Mouse (Mus musculus) bone marrow macrophage, adult 2 months (primary cell): ENCODE data around the gene Katnb1. TPM values are rescaled to one million over a fixed set of nuclear protein-coding genes. Genes with fewer than 3 reads are reported as not detected.

ENCODE experiments used
- H3K27ac ChIP-seq: 2 replicates; pipeline ENCODE4 v1.5.1; 2012; ENCODE audit warnings: low read depth, low read length; ENCODE audit not compliant: insufficient read depth
- H3K4me1 ChIP-seq: 2 replicates; pipeline ENCODE4 v1.6.1; 2012; ENCODE audit warnings: low read length; ENCODE audit not compliant: control insufficient read depth, insufficient read depth
- H3K4me3 ChIP-seq: 2 replicates; pipeline ENCODE4 v1.5.1; 2012; ENCODE audit warnings: mild to moderate bottlenecking, low read length, moderate library complexity; ENCODE audit not compliant: insufficient read depth
- CTCF ChIP-seq: IDR thresholded peaks from 2 replicates; pipeline ENCODE4 v1.5.1; 2012; ENCODE audit warnings: low read depth, mild to moderate bottlenecking, low read length, moderate library complexity
- POLR2A ChIP-seq: IDR thresholded peaks from 2 replicates; pipeline ENCODE4 v1.6.1; 2012; ENCODE audit warnings: mild to moderate bottlenecking, low read depth, low read length, borderline replicate concordance
- polyA plus RNA-seq: library from polyadenylated mRNA; stranded (reverse); fragments of >200 nt; gene quantifications from 2 replicates; pipeline ENCODE4 v1.2.4, GENCODE M21; 2012; ENCODE audit not compliant: missing spikeins, insufficient read depth, insufficient read length

Gene Katnb1
- polyA plus RNA-seq, 1 experiment, result 11.2 TPM

DNA sequence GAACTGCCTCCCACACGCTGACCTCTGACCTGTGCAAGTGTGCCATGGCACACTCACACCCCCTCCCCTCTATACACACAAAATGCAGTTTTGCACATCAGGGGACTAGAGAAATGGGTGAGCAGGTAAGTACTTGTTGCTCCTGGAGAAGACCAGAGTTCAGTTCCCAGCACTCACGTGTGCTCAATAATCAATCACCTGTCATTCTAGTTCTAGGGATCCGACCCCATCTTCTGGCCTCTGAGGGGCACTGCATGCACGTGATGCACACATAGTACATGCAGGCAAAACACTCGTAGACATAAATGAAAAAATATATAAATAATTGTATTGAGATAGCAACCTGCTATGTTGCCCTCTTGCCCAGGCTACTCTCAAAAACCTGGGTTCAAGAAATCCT lies 65.9 kb downstream of the Katnb1 start:
- TF ChIP-seq CTCF, result no peak
- no peak for TF ChIP-seq POLR2A
- H3K4me3 ChIP-seq, result no peak overlapping the region
- H3K27ac ChIP-seq, result no peak overlapping the region
- peaks cover 4% of the 10 kb centered on the region; the same call in 1 of the 2 replicates for H3K4me1 ChIP-seq

DNA sequence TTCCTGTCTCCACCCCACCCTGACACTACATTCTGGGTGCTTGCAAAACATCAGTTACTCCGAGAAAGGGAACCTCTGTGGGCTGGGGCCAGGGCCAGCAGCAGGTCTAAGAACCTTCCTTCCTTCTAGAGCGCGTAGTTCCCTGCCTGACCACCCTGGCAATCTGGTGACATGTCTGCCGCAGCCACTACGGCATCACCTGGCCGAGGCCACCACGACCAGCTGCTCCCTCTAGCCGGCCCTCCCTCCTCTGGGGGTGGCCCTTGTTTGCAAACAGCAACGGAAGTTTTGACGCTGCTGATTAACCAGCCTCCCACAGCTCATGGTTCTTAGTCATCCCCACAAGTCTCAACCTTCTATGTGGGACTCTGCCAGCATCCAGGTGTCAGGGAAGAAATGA lies 68.4 kb downstream of the Katnb1 start:
- Histone ChIP-seq H3K4me1 (peaks cover 4% of the 10 kb centered on the region; the same call in 1 of the 2 replicates), H3K27ac (no peak overlapping the region), H3K4me3 (no peak overlapping the region)
- TF ChIP-seq CTCF (no peak), POLR2A (no peak)

DNA sequence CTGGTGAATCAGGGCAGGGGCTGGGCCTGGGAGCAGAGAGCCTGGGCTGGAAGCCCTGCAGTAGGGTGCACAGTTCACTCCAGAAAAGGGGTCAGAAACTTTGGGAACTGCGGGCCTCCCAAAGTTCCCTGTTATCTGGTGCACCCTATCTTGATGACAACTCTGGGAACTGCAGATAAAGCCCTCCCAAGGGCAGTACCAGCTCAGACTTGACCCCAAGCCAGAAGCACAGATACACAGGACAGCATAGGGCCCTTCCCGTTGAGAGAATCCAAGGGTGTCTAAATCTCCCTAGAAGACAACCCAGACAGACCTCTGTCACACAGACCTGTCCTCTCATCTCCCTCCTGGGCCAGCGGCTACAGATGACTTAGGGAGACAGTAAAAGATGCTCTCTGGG lies 69.6 kb downstream of the Katnb1 start:
- no peak for TF ChIP-seq CTCF
- TF ChIP-seq POLR2A, result no peak
- Histone ChIP-seq H3K27ac (no peak overlapping the region), H3K4me3 (no peak overlapping the region), H3K4me1 (peaks cover 4% of the 10 kb centered on the region; the same call in 1 of the 2 replicates)

Other genes with a start within 250 kb of the Katnb1 start
- gene Coq9, start 242.9 kb upstream of the Katnb1 start, polyA plus RNA-seq, result 33.1 and 34.1 TPM in 2 replicates
- 12.9 and 19.7 TPM in 2 replicates for gene Ciapin1, start 242.8 kb upstream of the Katnb1 start, polyA plus RNA-seq
- 41.7 and 44.9 TPM in 2 replicates for gene Polr2c, start 223.7 kb upstream of the Katnb1 start, polyA plus RNA-seq
- gene Dok4, start 204.9 kb upstream of the Katnb1 start, polyA plus RNA-seq, result 3.7 and 7.4 TPM in 2 replicates
- not detected in 2 replicates for gene Ccdc102a, start 163.1 kb upstream of the Katnb1 start, polyA plus RNA-seq
- gene Adgrg5, start 157.5 kb upstream of the Katnb1 start, polyA plus RNA-seq, result not detected in 2 replicates
- gene Adgrg1, start 106.4 kb upstream of the Katnb1 start, polyA plus RNA-seq, result 1.1 and 1.8 TPM in 2 replicates
- 0.23 TPM in 1 of 2 replicates, not detected in the other for gene Adgrg3, start 63.5 kb upstream of the Katnb1 start, polyA plus RNA-seq
- gene Drc7, start 26.1 kb upstream of the Katnb1 start, polyA plus RNA-seq, result not detected in 2 replicates
- 14.8 and 15.9 TPM in 2 replicates for gene Kifc3, start 121.6 kb downstream of the Katnb1 start, polyA plus RNA-seq
- 0.59 and 2.7 TPM in 2 replicates for gene Cngb1, start 225.4 kb downstream of the Katnb1 start, polyA plus RNA-seq
- not detected in 2 replicates for gene Tepp, start 229.4 kb downstream of the Katnb1 start, polyA plus RNA-seq